Mouse (Mus musculus) megakaryocyte progenitor cell, adult 5-6 weeks (primary cell): Measurements from ENCODE around the gene Rffl. TPM values are rescaled to one million over a fixed set of nuclear protein-coding genes. Genes with fewer than 3 reads are reported as not detected.
A peak's percentile ranks its signal among the peaks of the same experiment; 100 is the strongest.

Source experiments
- ATAC-seq: replicated peaks from 2 replicates; pipeline ENCODE4 v1.8.0; 2016; ENCODE audit warnings: mild to moderate bottlenecking, moderate TSS enrichment, inconsistent platforms; ENCODE audit not compliant: poor library complexity
- total RNA-seq, 2 experiments: library from RNA; stranded (forward) in 1 of 2; stranded (reverse) in 1 of 2; fragments of 157-497, 149-512 nt in 1 of 2; fragments of 200-1000 nt in 1 of 2; gene quantifications; 2 replicates each; pipeline versions ENCODE4 v1.2.3 to v1.2.4; 2015 to 2017

Gene Rffl
- total RNA-seq (2015) = 26.3 and 27.5 TPM in 2 replicates
- 18.3 and 18.9 TPM in 2 replicates for total RNA-seq (2017)

- ATAC-seq = peak; percentile 74
Measured at GRCm38 (mm10) chr11:82871031-82871446, at the start of gene Rffl. TSS of gene Rffl (minus strand) at chr11:82871210.

DNA sequence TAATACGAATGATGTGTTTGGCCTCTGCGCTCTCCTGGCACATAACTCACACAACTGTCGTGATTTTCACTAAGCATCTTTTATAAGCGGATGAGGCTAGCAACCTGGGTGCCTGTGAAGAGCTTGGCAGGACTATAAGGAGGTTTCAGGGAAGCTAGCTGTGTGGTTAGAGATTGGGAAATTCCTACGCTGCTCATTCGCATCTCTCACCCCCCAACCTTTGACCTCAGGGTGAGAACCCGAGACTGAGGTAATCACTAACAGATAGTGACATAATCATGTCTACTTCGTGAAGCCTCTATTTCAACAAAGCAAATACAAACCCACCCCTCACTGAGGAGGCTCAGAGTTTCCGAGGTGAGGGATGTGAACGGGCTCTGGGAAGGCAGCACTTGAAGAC is 49.8 kb upstream of the Rffl start:
- no peak; the same call in 1 of the 2 replicates for ATAC-seq

- ATAC-seq = peak; percentile 90
Measured at GRCm38 (mm10) chr11:82914711-82915352, 43.8 kb upstream of the Rffl start.

GRCm38 (mm10) chr11:82910679-82911389 is 39.8 kb upstream of the Rffl start:
- no peak for ATAC-seq

DNA sequence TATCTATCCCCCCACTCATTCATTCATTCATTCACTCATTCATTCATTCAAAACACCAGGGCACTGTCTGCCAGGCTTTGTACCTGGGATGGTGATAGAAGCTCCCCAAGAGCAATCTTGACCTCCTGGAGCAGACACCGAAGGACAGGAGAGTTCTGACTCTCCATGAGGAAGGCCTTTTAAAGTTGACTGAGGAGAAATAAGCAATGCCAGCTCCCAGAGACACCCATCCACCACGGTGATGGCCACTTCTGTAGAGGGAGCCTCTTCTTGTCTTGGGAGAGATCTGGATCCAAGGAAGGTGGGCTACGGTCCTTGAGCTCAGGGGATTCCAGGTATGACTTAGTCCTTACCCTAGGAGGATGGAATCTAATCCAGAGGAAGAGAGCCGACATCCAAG is 39.2 kb upstream of the Rffl start, which contains the start of gene Unc45b:
Gene Unc45b, plus strand, starts transcription at position 301 of the 400 bp plus-strand sequence.
- ATAC-seq = no peak

- no peak for ATAC-seq
Measured at GRCm38 (mm10) chr11:82908608-82908989, 37.6 kb upstream of the Rffl start.

- peak; percentile 98 for ATAC-seq
Measured at GRCm38 (mm10) chr11:82907651-82908607, 36.9 kb upstream of the Rffl start, which contains the start of gene Nle1. TSS of gene Nle1 (minus strand) at chr11:82908411.

DNA sequence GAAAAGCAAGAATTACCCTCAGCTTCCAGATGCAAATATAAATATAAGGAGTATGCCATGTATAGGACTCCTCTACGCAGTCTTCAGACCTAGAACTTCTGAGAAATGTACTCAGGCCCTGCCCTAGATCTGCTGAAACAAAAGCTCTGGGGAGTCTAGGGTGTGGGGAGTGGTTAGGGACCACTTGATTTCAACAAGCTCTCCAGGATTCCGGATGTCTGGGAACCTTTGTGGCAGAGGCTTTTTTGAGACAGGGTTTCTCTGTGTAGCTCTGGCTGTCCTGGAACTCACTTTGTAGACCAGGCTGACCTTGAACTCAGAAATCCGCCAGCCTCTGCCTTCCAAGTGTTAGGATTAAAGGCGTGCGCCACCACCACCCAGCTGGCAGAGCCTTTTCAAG is 34.8 kb upstream of the Rffl start:
- no peak for ATAC-seq

DNA sequence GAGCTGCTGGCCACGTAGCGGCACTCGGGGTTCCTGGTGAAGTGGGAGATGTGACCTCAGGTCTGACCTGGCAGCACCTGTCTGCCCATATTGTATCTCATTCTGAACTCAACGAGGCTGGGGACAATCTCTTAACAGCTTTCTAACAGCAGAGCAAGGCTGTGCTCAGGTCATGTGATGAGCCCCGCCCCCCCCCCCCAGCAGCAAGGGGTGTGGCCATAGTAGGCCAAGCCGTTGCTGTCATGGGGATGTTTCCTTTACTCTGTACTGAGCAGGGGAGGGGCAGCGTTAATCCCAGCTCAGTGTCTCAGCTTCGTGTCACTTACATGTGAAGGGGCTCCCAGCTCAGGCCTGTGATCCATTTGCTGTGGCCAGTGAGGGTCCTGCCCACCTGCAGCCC is 33.9 kb upstream of the Rffl start:
- ATAC-seq = 0 out of 2 replicates have a peak, but pooled peaks have one; percentile 17

- ATAC-seq = no peak
Measured at GRCm38 (mm10) chr11:82901606-82902310, 30.7 kb upstream of the Rffl start.

DNA sequence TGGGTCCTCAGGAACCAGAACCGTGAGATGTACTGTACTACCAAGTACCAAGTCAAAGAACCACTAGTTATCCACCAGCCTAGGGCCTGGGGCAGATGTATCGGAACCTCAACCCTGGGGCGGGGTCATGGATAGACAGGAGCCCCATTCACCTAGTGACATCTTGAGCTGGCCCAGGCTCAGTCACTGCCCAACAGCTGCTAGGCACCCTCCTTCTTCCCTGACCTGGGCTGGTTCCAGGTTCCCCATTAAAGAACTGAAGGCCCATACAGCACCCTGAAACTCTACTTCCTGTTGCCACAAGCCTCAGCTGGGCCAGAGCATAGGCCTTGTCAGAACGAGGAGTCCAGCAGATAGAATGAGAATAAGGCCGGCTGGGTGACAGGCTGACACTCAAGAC is 28.7 kb upstream of the Rffl start:
- ATAC-seq = 0 out of 2 replicates have a peak, but pooled peaks have one; percentile 42

GRCm38 (mm10) chr11:82897478-82897877 is 26.5 kb upstream of the Rffl start:
- ATAC-seq = no peak

GRCm38 (mm10) chr11:82891936-82892335 is 20.9 kb upstream of the Rffl start, which contains the start of gene Fndc8:
TSS of gene Fndc8 (plus strand) at chr11:82892124.
- no peak for ATAC-seq

DNA sequence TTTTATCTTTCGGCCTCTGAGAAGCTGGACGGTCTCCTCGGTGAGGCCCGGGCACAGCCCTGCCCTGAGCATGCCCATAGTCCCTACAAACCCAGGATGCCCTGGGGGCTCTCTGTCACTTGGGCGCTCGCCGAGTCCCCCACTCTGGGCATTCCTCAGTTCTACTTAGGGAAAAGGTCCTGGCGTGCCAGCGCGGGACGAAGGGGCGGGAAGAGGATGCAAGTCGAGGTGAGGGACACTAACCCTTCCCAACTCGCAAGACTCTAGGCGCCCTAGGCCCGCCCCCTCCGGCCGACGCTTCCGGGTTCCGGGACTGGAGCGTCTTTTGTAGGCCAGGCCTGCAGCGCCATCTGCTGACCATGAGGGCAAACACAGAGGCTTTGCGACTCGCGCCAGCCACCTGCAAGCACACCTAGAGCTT is 19.3 kb upstream of the Rffl start, which contains the start of gene Rad51d:
Gene Rad51d, minus strand, starts transcription at position 273 of the 421 bp plus-strand sequence.
- ATAC-seq = peak; percentile 96

DNA sequence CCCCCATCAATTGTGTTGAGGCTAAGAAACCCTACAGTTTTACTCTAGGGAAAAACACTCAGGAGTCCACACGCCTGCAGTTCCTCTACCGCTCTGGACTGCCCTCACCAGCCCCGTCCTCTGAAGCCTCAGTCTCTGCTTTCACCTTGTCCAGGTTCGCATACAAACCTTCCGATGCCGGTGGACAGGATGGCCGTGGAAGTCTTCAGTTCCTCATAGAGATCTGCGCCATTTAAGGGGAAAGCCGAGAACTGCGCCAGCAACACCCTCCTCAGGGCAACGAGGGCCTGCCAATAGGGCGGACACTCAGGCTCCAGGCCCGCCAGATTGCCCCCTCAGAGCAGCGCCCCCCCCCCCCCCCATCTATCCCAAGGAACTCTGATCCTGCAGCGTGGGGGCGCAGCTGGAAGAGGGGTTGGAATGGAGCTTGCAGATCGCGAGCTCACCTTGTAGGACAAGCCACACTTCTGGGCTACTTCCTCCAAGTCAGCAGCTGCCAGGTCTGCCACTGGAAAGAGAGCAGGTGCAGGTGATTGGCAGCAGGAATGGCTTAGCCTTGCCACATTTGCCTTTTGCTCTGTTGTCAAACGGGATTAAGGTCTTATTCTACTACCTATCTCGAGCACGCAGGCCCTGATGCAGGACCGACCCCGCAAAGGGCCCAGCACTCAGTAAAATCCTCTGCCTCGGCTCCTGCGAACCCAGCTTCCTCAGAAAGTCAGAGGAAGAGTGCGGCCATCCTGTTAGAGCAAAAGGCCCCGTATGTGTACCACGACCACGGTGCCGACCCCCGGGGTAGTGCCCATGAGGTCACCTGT is 18.7 kb upstream of the Rffl start:
- peak; percentile 37 for ATAC-seq

GRCm38 (mm10) chr11:82888491-82888946 is 17.5 kb upstream of the Rffl start:
- ATAC-seq = no peak

- ATAC-seq = no peak
Measured at GRCm38 (mm10) chr11:82886559-82886958, 15.5 kb upstream of the Rffl start.

DNA sequence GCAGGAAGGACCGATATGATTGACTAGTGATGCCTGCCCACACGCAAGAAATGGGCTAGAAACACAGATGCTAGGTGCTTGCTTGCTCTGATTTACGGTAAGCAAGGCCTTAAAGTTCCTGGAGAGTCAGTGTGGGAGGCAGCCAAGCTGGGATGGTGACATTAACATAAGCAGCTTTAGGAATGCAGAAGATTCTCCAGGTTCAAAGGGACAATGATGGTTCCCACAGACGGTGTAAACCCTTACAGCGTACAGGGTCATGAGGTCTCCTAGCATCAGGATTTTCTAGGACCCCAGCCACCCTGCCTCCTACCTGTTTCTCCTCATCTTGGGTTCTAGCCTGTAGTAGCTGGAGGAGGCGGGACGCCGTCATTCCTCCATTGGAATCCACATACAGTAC is 12.2 kb upstream of the Rffl start:
- ATAC-seq = no peak

GRCm38 (mm10) chr11:82877726-82878344 is 6.8 kb upstream of the Rffl start:
- no peak for ATAC-seq
